Mouse (Mus musculus): ENCODE data around the gene Bcl11a.

Gene Bcl11a

DNA sequence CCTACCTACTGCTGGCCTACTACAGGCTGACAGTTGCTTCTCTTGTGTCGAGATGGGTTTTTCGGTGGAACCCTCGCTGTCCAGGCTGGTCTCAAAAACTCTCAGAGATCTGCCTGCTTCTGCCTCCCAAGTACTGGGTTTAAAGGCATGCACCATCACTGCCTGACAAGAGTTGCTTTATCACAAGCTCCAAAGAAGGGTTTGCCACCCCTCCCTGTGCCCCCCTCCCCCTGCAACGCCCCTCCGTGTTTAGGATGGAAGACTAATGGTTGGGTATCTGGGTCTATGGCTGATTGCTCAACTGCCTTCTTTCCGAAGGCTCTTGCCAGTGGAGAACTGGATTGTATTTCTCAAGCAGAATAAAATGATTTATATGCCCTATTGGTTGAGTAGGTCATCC is 54.5 kb downstream of the Bcl11a start:
- DNase-seq (ENCODE audit: inconsistent ontology term), result no peak

DNA sequence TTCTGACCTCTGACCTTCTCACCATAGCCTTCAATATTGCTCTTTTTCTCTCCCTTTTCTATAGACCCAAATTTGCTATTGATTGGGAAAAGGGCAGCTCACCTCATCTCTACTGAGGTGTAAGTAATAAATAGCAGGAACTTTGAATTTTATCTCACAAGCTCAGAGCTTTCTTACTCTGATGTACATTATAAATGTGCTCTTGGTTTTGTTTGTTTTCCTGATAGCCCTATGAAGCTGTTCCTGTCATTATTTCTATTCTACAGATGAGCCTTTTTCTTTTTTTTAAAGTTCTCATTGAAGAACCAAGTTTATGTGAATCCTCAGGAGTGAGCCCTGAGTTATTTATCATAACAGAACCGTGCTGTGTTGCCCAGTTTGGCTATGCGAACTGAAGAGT is 55.0 kb downstream of the Bcl11a start:
- no peak for DNase-seq (ENCODE audit: inconsistent ontology term)

DNA sequence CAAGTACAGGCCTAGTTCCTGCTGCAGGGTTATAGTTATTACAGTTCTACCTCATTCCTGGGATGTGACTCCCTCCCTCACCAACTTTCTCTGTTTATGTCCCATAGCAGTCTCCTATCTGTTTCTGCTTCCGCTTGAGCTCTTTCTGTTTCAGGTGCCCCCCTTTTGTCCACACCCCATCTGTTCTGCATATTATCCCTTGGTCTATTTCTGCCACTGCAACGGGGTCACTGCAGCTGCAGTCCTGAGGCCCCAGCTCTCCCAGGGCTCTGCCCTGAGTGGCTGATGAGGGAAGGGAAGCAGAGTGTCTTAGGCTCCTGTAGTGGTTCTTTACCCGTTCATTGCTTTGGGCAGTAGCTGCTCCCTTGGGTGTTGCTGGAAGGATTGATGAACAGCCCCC is 55.6 kb downstream of the Bcl11a start:
- DNase-seq (ENCODE audit: inconsistent ontology term), result no peak

DNA sequence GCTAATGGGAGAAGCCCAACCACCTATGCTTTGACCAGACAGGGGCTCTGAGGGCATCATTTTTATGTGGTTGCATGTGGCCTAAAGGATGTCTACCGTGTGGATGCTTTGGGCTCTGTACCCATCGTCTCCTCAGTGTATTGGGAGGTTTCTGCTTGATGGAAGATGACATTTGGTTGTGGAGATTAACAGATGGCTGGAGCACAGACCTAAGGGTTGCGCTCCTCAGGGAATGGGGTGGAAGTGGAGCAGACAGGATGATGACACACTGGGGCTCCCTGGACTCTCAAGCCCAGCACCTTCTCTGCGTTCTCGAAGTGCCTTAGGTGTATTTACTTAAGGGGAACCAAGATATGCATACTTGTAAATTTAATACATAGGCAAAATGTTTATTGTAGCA is 56.1 kb downstream of the Bcl11a start:
- DNase-seq (ENCODE audit: inconsistent ontology term), result no peak

DNA sequence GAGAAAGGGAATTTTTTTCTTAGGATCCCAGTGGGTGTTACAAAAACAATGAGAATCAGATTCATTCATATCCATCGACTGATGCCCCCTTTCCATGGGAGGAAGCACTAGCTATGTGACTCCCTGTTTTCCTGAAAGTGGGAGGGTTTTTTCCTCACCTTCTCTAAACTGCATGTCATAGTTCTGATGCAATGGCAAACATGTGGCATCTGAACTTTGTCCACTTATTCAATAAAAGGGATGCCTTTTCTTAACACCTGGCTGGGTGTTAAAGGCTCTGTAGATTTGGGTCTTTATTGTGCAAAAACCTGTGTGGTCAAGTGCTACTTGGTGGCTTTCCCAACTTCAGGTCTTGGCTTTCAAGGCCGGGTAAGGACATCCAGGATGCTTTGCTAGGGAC is 57.4 kb downstream of the Bcl11a start:
- no peak for DNase-seq (ENCODE audit: inconsistent ontology term)

DNA sequence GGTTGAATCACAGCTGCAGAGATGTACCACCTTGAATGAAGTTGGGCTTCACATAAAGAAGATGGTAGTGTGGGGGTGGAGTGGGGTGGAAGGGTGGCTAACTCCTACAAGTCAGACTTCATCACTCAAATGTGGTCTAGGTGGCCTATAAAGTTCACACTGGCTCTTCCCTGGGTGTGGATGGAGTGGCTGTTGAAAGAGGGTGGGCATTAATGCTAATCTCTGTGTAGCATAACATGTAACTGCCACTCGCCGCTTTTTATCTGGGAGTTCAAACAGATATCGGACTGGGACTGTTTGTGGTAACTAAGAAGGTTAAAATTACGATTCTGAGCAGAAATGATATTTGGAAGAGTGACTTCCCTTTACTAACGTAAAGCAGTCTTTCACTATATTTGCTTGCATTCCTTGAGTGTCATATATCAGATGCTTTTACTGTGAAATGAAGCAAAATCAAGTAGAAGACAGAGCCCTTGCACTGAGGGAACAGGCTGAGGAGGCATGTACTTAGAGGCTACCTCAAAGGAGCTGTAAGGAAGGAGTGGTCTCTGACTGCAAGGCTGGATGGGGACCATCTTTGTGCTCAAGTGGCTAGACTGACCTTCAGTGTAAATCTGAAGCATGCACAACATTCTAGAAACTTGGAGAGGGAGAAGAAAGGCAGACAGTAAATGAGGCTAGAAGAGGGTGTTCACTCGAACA is 58.4 kb downstream of the Bcl11a start:
- no peak for DNase-seq (ENCODE audit: inconsistent ontology term)

DNA sequence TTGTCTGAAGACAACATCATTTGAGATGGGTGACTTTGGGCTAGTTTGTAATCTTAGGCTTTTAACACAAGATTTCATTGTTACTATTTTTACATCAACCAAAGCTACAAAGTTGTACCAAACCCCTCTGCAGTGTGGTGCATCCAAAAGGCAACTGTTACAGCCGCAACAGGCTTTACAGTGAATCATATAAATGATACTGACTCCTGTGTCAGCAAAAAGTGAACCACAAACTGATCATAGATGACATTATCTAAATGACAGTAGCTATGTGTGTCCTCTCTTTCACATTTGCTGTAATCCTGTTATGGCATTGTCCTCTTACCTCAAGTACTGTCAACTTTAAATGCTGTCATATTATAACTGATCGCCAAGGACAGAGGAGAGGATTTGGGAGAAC is 60.0 kb downstream of the Bcl11a start:
- no peak for DNase-seq (ENCODE audit: inconsistent ontology term)

DNA sequence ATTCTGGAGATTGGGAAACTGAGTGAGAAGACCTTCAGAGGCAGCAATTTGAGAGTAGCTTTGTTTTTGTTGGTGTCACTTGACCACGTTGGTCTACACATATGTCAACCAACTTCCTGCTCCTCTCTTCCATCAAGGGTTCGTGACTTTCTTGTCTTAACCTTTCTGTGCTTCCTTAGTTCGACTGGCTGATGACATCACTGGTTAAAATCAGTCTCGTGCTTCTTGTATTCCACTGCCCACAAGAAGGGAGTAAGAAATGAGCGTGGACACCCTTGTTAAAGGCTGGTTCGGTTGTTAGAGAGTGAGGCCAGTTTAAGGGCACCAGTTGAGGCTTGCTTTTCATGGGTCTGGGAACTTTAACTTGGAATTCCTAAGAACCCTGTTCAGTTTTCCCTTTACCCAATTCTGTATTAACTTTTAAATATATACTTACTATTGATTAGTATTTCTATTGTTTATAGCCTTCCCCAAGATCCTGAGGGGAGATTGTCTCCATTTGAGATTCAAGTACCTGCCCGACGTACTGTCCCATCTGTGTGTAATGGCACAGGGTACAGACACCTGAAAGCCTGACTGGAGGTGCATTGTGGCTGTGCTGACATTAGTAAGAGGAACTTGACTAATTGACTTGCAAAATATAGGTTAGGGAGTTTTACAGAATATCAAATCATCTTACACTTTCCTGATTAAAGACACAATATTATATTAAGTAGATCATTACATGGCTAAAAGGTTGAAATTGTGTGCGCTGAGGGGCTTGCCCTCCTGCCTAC is 60.9 kb downstream of the Bcl11a start:
- no peak for DNase-seq (ENCODE audit: inconsistent ontology term)

DNA sequence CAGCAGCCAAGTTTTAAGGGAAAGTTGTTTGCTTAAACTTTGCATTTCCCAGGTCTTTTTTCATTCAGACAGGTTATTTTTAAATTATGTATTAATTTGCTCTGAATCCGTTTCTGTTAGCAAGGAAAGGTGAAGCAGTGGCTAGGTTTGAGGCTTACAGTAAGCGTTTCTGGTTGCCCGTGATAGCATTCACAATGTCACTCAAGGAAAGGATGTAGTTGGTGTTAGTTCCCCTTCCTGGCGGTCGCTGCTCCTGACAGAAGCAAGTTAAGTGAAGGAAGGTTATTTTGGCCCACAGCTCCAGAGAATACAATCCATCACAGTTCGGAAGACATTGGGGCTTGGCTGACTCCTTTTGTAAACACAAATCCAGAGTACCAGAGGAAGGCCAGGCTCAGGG is 61.6 kb downstream of the Bcl11a start:
- DNase-seq (ENCODE audit: inconsistent ontology term), result no peak

DNA sequence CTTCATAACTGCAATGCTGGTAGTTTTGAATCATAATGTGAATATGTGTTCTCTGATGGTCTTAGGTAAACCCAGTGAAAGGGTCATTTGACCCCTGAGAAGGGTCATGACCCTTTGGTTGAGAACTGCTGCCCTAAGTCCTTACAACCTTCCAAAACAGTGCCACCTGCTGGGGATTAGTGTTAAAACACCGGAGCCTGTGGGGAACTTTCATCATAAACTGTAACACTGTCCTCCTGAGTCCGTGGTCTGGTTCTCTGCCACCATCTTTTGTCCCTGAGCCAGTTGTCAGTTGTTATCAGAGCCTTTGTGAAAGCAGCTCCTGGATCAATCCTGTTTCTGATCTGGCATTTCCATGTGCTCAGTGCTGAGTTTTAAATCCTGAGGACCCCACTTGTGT is 62.1 kb downstream of the Bcl11a start:
- DNase-seq (ENCODE audit: inconsistent ontology term), result no peak

DNA sequence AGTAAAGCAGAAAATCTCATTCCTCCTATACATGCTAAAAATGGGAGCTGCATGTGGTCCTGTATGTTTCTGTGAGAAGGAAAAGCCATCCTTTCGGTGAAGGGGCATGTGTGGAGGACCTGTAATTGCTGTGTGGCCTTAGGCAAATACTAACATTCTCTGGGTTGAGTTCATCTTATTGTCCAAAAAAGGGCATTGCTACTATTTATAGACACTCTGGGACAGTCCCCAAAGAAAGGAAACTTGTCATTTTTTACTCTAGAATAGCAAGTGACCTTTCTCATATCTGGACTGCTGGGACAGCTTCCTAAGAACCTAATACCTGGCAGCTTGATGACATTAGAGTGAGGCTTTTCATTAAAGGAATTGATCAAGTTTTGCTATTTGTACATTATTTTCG is 63.1 kb downstream of the Bcl11a start:
- DNase-seq (ENCODE audit: inconsistent ontology term), result no peak

DNA sequence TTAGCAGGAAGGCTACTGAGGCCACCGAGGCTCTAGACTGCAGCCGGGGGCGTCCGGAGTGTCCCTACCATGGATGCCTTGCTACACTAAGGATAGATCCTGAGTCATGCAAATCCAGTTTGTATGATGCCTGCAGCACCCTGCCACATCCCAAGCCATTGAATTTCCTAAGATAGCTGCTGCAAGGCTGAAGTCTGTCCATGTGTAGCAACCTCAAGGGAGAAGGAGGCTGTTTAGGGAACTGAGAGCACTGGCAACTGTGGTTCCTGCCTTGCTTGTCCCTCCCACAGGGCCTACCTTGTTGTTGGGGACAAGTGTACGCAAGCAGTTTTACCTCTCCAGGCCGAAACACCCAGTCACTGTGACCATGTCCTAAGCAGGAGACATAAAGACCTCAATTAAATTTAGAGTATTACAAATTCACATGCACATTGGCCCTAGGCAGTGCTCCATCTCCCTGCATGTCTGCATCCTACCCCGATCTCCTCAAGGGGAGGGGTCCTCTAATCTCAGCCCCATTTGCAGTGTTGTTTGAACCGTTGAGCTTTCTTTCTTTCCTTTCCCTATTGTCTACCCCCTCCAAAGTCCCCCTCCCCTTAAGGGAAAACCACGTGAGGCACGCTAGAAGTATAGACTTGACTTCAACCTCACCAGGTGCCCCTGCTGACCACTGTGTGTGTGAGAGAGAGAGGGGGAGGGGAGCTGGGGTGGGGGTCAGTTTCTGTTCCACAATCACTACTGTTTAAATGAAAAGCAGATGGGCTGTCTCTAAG is 63.8 kb downstream of the Bcl11a start:
- DNase-seq (ENCODE audit: inconsistent ontology term), result no peak

DNA sequence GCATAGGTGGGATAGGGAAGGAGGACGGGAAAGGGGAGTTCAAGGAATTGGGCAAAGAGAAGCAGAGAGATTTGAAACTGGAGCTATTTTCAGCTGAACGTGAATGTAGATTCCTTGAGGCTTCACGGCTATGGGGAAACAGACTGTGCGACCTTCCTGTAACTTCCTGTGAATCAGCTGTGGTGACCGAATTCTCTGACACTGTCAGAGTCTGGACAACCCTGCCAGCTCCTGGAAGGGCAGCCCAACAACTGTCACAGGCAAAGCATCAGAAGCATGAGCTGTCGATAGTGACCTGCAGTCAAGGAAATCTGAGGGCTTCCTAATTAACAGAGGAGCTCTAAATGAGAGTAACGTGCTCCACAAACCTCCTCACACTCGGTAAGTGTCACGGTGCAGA is 64.5 kb downstream of the Bcl11a start:
- DNase-seq (ENCODE audit: inconsistent ontology term), result peak; percentile 31

DNA sequence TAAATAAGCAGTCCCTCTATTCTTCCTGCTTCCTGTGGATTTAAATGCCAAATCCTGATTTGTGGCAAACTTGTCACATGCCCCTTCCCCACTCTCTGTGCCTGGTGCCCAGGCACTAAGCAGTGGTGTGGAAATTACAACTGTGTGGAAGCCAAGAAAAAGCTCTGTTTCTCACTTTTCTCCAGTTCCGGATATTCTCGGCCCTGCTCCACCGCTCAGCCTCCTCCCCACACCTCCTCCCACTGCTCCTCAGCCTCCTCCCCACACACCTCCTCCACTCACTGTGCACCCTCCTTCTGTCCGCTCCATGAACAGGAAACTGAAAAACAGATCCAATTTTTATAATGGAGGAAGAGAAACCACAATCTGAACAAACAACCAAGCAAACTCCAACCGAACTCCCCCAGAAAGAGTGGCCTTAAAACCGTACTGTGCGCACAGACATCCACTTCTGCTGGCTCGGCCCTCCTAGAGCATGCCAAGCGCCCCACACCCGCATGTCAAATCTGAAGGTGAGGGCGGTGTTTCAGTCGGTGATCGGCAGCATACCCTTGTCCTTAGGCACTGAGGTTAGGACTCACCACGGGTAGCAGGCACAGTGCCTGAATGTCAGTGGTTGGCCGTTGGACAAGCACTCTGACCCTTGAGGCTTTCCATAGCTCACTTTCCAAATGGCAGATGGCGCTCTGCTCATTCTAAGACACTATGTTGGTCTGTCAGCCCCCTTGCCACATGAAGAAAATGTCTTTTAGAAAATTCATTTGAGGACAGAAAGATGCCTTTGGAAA is 66.5 kb downstream of the Bcl11a start:
- peak; percentile 4 for DNase-seq (ENCODE audit: inconsistent ontology term)

DNA sequence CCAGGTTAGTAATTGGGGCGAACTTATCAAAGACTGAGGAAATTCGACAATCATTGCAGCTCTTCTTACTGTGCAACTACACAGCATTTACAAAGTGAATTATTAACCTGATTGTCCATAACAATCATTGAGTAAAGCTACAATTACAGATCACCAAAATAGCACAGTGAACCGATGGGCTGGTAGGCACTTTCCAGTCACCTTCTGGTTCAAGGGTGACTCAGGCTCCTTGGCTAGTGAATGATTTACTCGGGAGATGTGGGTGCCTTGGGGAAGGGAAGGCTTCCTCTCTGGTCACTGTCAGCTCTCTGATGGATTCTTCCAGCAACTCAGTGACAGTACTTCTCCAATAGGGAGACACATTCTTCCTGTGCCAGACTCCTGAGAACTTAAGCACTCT is 68.2 kb downstream of the Bcl11a start:
- no peak for DNase-seq (ENCODE audit: inconsistent ontology term)

DNA sequence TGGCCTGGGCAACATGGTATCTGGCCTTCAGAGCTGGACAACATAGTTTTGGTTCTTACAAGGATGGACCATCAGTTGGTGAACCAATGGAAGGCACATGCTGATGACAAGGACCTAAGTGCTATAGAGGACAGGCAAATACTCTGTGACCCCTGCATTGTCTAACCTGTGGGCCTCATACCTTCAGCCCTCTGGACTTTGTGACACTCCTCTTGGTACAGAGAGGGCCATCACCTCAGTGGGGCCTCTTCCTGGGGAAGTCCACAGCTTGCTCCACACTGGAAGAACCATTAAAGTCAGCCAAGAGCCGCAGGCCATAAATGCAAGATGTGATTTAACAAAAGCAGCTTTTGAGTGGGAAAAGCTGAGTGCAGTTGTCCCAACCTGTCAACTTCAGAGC is 68.6 kb downstream of the Bcl11a start:
- no peak for DNase-seq (ENCODE audit: inconsistent ontology term)

DNA sequence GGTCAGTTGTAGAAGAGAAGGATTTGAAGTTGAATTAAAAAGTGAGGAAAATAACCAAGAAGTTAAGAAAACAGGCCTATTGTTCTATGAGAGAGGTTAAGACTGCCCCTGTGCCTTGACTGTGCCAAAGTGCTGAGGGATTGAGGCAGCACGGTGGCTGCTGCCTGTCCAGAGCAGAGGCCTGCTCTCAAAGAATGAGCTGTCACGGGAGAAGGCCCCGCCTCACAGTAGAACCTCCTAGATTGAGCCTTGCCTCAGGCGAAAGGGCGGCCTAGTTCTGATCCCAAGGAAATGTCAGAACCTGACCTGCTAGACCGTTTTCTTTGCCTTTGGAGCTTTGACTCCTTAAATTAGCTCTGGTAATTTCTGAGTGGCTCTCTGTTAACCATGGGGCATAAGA is 69.8 kb downstream of the Bcl11a start:
- DNase-seq (ENCODE audit: inconsistent ontology term), result no peak

DNA sequence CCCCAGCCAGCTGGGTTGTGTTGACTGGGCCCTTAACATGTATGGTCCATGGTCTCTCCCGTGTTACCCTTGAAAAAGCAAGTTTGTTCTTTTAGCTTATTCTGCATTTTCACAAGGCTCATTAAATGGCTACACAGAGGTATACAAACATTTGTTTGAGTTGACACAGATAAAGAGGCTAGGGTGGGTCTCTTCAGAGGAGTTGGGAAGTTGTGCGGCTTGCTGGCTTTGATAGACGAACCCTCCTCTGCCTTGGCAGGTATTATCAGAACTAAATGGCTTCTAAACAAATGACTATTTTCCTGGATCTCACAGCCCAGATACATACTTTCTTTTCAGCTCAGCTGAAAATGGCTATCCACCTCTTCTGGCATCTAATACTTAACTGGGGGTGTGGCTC is 70.7 kb downstream of the Bcl11a start:
- no peak for DNase-seq (ENCODE audit: inconsistent ontology term)

DNA sequence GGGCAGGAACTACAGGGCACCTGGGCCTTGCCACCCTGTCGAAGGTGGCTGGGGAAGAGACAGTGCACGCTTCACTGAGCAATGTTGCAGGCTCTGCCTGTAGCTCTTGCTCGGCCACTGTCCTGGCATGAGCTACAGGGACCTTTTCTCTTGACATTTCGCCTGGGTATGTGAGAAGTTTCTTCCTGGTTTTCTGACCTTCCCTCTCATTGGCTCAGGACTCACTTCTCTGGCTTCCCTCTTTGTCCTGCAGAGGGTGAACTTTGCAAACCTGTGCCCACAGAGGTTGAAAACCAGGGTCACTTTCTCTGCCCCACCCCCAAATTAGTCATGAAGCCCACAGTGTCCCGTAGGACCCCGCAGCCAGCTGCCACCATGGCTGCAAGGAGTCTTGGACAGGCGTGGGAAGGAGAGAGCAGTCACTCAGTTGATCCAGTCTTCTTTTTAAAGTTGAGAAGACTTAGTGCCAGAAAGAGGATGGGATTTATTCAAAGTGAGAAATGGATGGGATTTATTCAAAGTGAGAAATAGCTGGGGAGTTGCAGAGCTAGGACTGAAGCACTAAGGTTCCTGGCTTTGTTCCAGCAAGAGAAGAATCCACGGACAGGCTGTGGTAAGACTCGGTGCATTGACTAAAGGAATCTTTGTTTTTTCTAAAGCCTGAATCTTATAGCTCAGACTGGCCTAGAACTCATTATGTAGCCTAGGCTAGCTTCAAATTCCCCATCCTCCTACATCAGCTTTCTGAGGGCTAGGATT is 71.8 kb downstream of the Bcl11a start:
- DNase-seq (ENCODE audit: inconsistent ontology term), result no peak

DNA sequence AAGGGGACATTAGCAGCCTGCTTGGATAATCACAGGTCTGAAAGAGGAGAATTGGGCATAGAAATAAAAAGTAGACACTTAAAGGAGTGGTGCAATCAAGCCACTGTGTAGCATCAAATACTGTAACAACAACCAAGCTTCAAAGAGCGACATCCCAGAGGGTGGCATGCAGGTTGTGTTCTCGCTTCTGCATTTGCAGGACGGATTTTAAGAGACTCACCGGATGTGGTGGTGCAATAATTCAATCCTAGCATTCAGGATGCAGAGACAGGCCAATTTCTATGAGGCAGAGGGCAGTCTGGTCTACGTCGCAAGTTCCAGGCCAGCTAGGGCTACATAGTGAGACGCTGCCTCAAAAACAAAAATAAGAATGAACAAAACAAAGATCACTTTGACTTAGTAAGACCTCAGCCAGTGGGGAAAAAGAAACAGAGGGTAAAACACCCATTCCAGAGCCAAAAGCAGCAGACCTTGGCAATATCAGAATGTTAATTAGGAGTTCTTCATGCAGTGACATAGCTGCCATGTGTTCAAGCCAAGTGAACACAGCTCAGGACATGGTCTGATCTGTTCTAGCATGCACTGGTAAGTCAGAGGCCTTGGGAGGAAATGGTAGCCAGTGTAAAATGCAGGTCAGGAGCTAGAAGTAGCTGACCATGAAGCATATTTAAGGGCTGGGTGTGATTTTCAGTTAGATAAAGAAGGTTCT is 74.4 kb downstream of the Bcl11a start:
- DNase-seq (ENCODE audit: inconsistent ontology term), result no peak

DNA sequence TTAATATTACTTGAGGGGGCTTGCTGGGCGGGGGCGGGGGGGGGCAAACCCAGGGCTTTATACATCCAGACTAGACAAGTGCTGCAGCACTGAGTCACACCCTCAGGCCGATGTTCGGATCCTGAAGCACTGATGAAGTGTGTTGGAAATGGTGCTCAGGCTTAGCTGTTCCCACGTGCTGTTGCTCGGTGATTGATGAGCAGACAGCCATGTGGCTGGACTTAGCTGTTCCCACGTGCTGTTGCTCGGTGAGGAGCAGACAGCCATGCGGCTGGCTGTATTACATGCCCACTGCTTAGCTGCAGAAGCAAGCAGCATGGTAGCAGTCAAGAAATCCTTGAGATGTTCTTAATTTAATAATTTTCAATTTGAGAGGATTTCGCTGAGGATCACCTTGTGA is 75.2 kb downstream of the Bcl11a start:
- DNase-seq (ENCODE audit: inconsistent ontology term), result no peak

Data from Muller cell, postnatal 12 days (primary cell).